ENCODE assay signal across 9 mouse cellular contexts in genomic region chr14:20328474-20328873, GRCm38 (mm10). TPM values are rescaled to one million over a fixed set of nuclear protein-coding genes. Genes with fewer than 3 reads are reported as not detected.
DNase-seq lines count a peak whose midpoint lies in the region; ATAC-seq lines count a peak whose summit lies in the region.
"Had no signal": no experiment of that assay in that cellular context is flagged by ENCODE, and none has a peak within 500 bp of the region (broad histone marks: within the 10 kb centered on the region; RNA-seq: fewer than 3 reads in every experiment).

No protein-coding gene starts in this region.

- 79% methylated on average over 9 of the region's 9 CpGs for WGBS in midbrain, embryonic 14.5 days
- WGBS in midbrain, embryonic 16.5 days = 73% methylated on average over 9 of the region's 9 CpGs
- 73% methylated on average over 9 of the region's 9 CpGs for WGBS in forebrain, embryonic 14.5 days

- H3K4me2 ChIP-seq in midbrain, embryonic 14.5 days (ENCODE audit: low read length) = no peak overlapping the region
- no peak overlapping the region for H3K4me2 ChIP-seq in midbrain, embryonic 16.5 days (ENCODE audit: low read length)
- H3K4me2 ChIP-seq in forebrain, embryonic 14.5 days (ENCODE audit: low read length) = no peak overlapping the region
- H3K4me2 ChIP-seq: heart, embryonic 15.5 days; liver, embryonic 15.5 days had no signal

- no peaks in the 10 kb centered on the region for H3K9me3 ChIP-seq in midbrain, embryonic 14.5 days (ENCODE audit: control insufficient read depth, low read length)
- H3K9me3 ChIP-seq in midbrain, embryonic 16.5 days (replicated peaks; ENCODE audit: control insufficient read depth, low read length, poor library complexity, severe bottlenecking) = no peaks in the 10 kb centered on the region
- no peaks in the 10 kb centered on the region for H3K9me3 ChIP-seq in forebrain, embryonic 14.5 days (replicated peaks; ENCODE audit: control insufficient read depth, low read length)
- H3K9me3 ChIP-seq: heart, embryonic 15.5 days; liver, embryonic 15.5 days had no signal

- ATAC-seq in midbrain, embryonic 14.5 days (ENCODE audit: low FRiP score, low TSS enrichment) = no peak
- ATAC-seq in midbrain, embryonic 16.5 days = no peak
- ATAC-seq in forebrain, embryonic 14.5 days = no peak

- H3K4me3 ChIP-seq in midbrain, embryonic 14.5 days (replicated peaks; ENCODE audit: low read depth, low read length) = no peak overlapping the region
- no peak overlapping the region for H3K4me3 ChIP-seq in midbrain, embryonic 16.5 days (ENCODE audit: low read depth, low read length)
- no peak overlapping the region for H3K4me3 ChIP-seq in forebrain, embryonic 14.5 days (ENCODE audit: low read depth, low read length)
- H3K4me3 ChIP-seq: heart, embryonic 15.5 days; liver, embryonic 15.5 days had no signal

- H3K27ac ChIP-seq in midbrain, embryonic 14.5 days (replicated peaks; ENCODE audit: low read depth, low read length) = no peak overlapping the region
- H3K27ac ChIP-seq in midbrain, embryonic 16.5 days (ENCODE audit: low read length) = no peak overlapping the region
- H3K27ac ChIP-seq in forebrain, embryonic 14.5 days (ENCODE audit: low read depth, low read length) = no peak overlapping the region
- H3K27ac ChIP-seq: heart, embryonic 15.5 days; liver, embryonic 15.5 days had no signal

- no peak overlapping the region for H3K9ac ChIP-seq in midbrain, embryonic 14.5 days (replicated peaks; ENCODE audit: low read length)
- no peak overlapping the region for H3K9ac ChIP-seq in midbrain, embryonic 16.5 days (ENCODE audit: low read depth, low read length)
- H3K9ac ChIP-seq in forebrain, embryonic 14.5 days (ENCODE audit: low read length) = no peak overlapping the region
- H3K9ac ChIP-seq: heart, embryonic 15.5 days; liver, embryonic 15.5 days had no signal

- DNase-seq in midbrain, embryonic 14.5 days = peak; percentile 8
- peak; percentile 34 for DNase-seq in embryo, embryonic 10.5 days (ENCODE audit: low spot score)
- DNase-seq in kidney, postnatal 25 days = peak; percentile 44 to 46
- DNase-seq in thymus, postnatal 4 days = peak; percentile 59
- no peak for DNase-seq in adipocyte (ENCODE audit: low spot score)
- no peak for DNase-seq in forebrain, embryonic 14.5 days (ENCODE audit: low spot score)

- H3K36me3 ChIP-seq in midbrain, embryonic 14.5 days (ENCODE audit: control insufficient read depth, insufficient read depth, low read length) = peaks cover 78% of the 10 kb centered on the region
- peaks cover 18% of the 10 kb centered on the region for H3K36me3 ChIP-seq in midbrain, embryonic 16.5 days (ENCODE audit: control insufficient read depth, insufficient read depth, low read length)
- peaks cover 78% of the 10 kb centered on the region for H3K36me3 ChIP-seq in forebrain, embryonic 14.5 days (ENCODE audit: control insufficient read depth, insufficient read depth, low read length)

- H3K4me1 ChIP-seq in midbrain, embryonic 14.5 days (ENCODE audit: control insufficient read depth, insufficient read depth, low read length) = no peaks in the 10 kb centered on the region
- H3K4me1 ChIP-seq in midbrain, embryonic 16.5 days (ENCODE audit: control insufficient read depth, insufficient read depth, low read length) = no peaks in the 10 kb centered on the region
- no peaks in the 10 kb centered on the region for H3K4me1 ChIP-seq in forebrain, embryonic 14.5 days (ENCODE audit: control insufficient read depth, insufficient read depth, low read length)
- H3K4me1 ChIP-seq: heart, embryonic 15.5 days; liver, embryonic 15.5 days had no signal

- no peaks in the 10 kb centered on the region for H3K27me3 ChIP-seq in midbrain, embryonic 14.5 days (ENCODE audit: control insufficient read depth, insufficient read depth, low read length)
- no peaks in the 10 kb centered on the region for H3K27me3 ChIP-seq in midbrain, embryonic 16.5 days (ENCODE audit: control insufficient read depth, insufficient read depth, low read depth, low read length)
- H3K27me3 ChIP-seq in forebrain, embryonic 14.5 days (replicated peaks; ENCODE audit: control insufficient read depth, insufficient read depth, low read length) = no peaks in the 10 kb centered on the region
- H3K27me3 ChIP-seq: heart, embryonic 15.5 days; liver, embryonic 15.5 days had no signal

RNA-seq across cellular contexts. Expression of gene Ecd, which starts 19.4 kb away (rescaled TPM):
- 43.7 and 55.1 TPM in 2 replicates for polyA plus RNA-seq in midbrain, embryonic 14.5 days (2014; fragmentation: Nextera tagmentation; extraction: Ambion mirVana)
- polyA plus RNA-seq in midbrain, embryonic 16.5 days (2015; fragmentation: Nextera tagmentation; extraction: Ambion mirVana) = 47.9 and 49.1 TPM in 2 replicates
- polyA plus RNA-seq in forebrain, embryonic 14.5 days (2014; fragmentation: Nextera tagmentation; extraction: Ambion mirVana) = 56.9 and 58.6 TPM in 2 replicates

RNA-seq across cellular contexts. Expression of gene Fam149b, which starts 19.5 kb away (rescaled TPM):
- polyA plus RNA-seq in midbrain, embryonic 14.5 days (2014; fragmentation: Nextera tagmentation; extraction: Ambion mirVana) = 37.1 and 46.6 TPM in 2 replicates
- 40.6 and 45.5 TPM in 2 replicates for polyA plus RNA-seq in midbrain, embryonic 16.5 days (2015; fragmentation: Nextera tagmentation; extraction: Ambion mirVana)
- 37.0 and 40.8 TPM in 2 replicates for polyA plus RNA-seq in forebrain, embryonic 14.5 days (2014; fragmentation: Nextera tagmentation; extraction: Ambion mirVana)

RNA-seq across cellular contexts. Expression of gene Nudt13, which starts 34.0 kb away (rescaled TPM):
- 10.2 and 10.7 TPM in 2 replicates for polyA plus RNA-seq in midbrain, embryonic 14.5 days (2014; fragmentation: Nextera tagmentation; extraction: Ambion mirVana)
- polyA plus RNA-seq in midbrain, embryonic 16.5 days (2015; fragmentation: Nextera tagmentation; extraction: Ambion mirVana) = 13.9 and 16.3 TPM in 2 replicates
- polyA plus RNA-seq in forebrain, embryonic 14.5 days (2014; fragmentation: Nextera tagmentation; extraction: Ambion mirVana) = 11.1 and 14.7 TPM in 2 replicates

RNA-seq across cellular contexts. Expression of gene Kcnk16, which starts 59.5 kb away (rescaled TPM):
- polyA plus RNA-seq in midbrain, embryonic 14.5 days (2014; fragmentation: Nextera tagmentation; extraction: Ambion mirVana) = not detected in 2 replicates
- polyA plus RNA-seq in midbrain, embryonic 16.5 days (2015; fragmentation: Nextera tagmentation; extraction: Ambion mirVana) = not detected in 2 replicates
- polyA plus RNA-seq in forebrain, embryonic 14.5 days (2014; fragmentation: Nextera tagmentation; extraction: Ambion mirVana) = not detected in 2 replicates

Comparison
In these comparisons a context has a peak if more than half of its experiments do, and no peak if none do; other contexts are left out.
1. DNase-seq: peak in midbrain, embryonic 14.5 days (single experiment), embryo, embryonic 10.5 days (single experiment), kidney, postnatal 25 days (2 of 2) and thymus, postnatal 4 days (single experiment); none in adipocyte (single experiment) and forebrain, embryonic 14.5 days (single experiment).